Mouse (Mus musculus) embryonic facial prominence, embryonic 14.5 days (tissue): Measurements from ENCODE around the gene Nmrk1. TPM values are rescaled to one million over a fixed set of nuclear protein-coding genes. Genes with fewer than 3 reads are reported as not detected.

Source experiments
- ATAC-seq: fragments of 200-750 bp; cut with Nextera tagmentation; 2 replicates; pipeline ENCODE4 v1.8.0; 2017; ENCODE audit warnings: low read depth, moderate number of reproducible peaks, moderate TSS enrichment
- DNase-seq: peaks from one replicate; pipeline ENCODE4 v3.0.0-alpha.2; 2015; ENCODE audit warnings: low spot score
- H3K27ac ChIP-seq: fragments of 300-500 bp; sonication (generic); replicated peaks from 2 replicates; pipeline ENCODE4 v1.5.1; 2014; ENCODE audit warnings: low read depth, mild to moderate bottlenecking, low read length, moderate library complexity
- H3K27me3 ChIP-seq: fragments of 300-500 bp; sonication (generic); replicated peaks from 2 replicates; pipeline ENCODE4 v1.6.1; 2014; ENCODE audit warnings: low read length; ENCODE audit not compliant: control insufficient read depth, insufficient read depth
- H3K36me3 ChIP-seq: fragments of 300-500 bp; sonication (generic); 2 replicates; pipeline ENCODE4 v1.6.1; 2014; ENCODE audit warnings: low read length, mixed read lengths; ENCODE audit not compliant: control insufficient read depth, insufficient read depth
- H3K4me1 ChIP-seq: fragments of 300-500 bp; sonication (generic); 2 replicates; pipeline ENCODE4 v1.6.1; 2014; ENCODE audit warnings: antibody characterized with exemption, low read length; ENCODE audit not compliant: control insufficient read depth, insufficient read depth
- H3K4me2 ChIP-seq: fragments of 300-500 bp; sonication (generic); 2 replicates; pipeline ENCODE4 v1.6.1; 2014; ENCODE audit warnings: low read depth, mild to moderate bottlenecking, low read length, moderate library complexity, mixed read lengths
- H3K4me3 ChIP-seq: fragments of 300-500 bp; sonication (generic); 2 replicates; pipeline ENCODE4 v1.5.1; 2014; ENCODE audit warnings: low read depth, mild to moderate bottlenecking, low read length
- H3K9ac ChIP-seq: fragments of 300-500 bp; sonication (generic); 2 replicates; pipeline ENCODE4 v1.6.1; 2014; ENCODE audit warnings: low read depth, mild to moderate bottlenecking, low read length, moderate library complexity, mixed read lengths
- H3K9me3 ChIP-seq: fragments of 300-500 bp; sonication (generic); 2 replicates; pipeline ENCODE4 v1.6.1; 2016; ENCODE audit warnings: low read length; ENCODE audit not compliant: control insufficient read depth
- WGBS: fragments of 180-500 bp; shearing (Covaris S2); extraction: QIAGEN DNeasy Blood & Tissue Kit; methylation state at CpG from one replicate; pipeline ENCODE4 v1.1.7; 2014; 5-methylcytosine and 5-hydroxymethylcytosine counted together
- polyA plus RNA-seq: library from polyadenylated mRNA; unstranded; fragments of >200 nt; fragmentation: Nextera tagmentation; extraction: Ambion mirVana; gene quantifications from 2 replicates; pipeline ENCODE4 v1.2.1, GENCODE M21; 2014

The Nmrk1 gene
- polyA plus RNA-seq, 1 experiment from 2014 or later = 8.6 TPM

GRCm38 (mm10) chr19:18623894-18624293 lies 7.9 kb upstream of the Nmrk1 start:
- no peaks in the 10 kb centered on the region for H3K27me3 ChIP-seq
- H3K4me2 ChIP-seq = no peak overlapping the region
- DNase-seq (no peak), ATAC-seq (no peak)
- 85% methylated on average over 2 of the region's 2 CpGs for WGBS
- H3K27ac ChIP-seq = no peak overlapping the region
- H3K9me3 ChIP-seq = no peaks in the 10 kb centered on the region
- no peak overlapping the region for H3K4me3 ChIP-seq
- H3K4me1 ChIP-seq = no peaks in the 10 kb centered on the region
- no peak overlapping the region for H3K9ac ChIP-seq
- H3K36me3 ChIP-seq = no peaks in the 10 kb centered on the region

GRCm38 (mm10) chr19:18629589-18629988 lies 2.2 kb upstream of the Nmrk1 start:
- 0 out of 2 replicates have a peak overlapping the region, but pooled peaks have one; percentile 91 for H3K4me3 ChIP-seq
- H3K9ac ChIP-seq = no peak overlapping the region; the same call in 1 of the 2 replicates
- H3K4me1 ChIP-seq = peaks cover 12% of the 10 kb centered on the region; the same call in 1 of the 2 replicates
- ATAC-seq (no peak), DNase-seq (peak; percentile 47)
- peak overlapping the region; percentile 70 for H3K4me2 ChIP-seq
- no peak overlapping the region for H3K27ac ChIP-seq
- H3K36me3 ChIP-seq = no peaks in the 10 kb centered on the region
- no peaks in the 10 kb centered on the region for H3K9me3 ChIP-seq
- 59% methylated on average over 1 of the region's 1 CpGs for WGBS
- H3K27me3 ChIP-seq = no peaks in the 10 kb centered on the region

GRCm38 (mm10) chr19:18630221-18631119 lies 1.3 kb upstream of the Nmrk1 start:
- peak; percentile 74 for DNase-seq
- ATAC-seq = no peak
- Histone ChIP-seq H3K9ac (peak overlapping the region; percentile 74), H3K27ac (peak overlapping the region; percentile 77), H3K36me3 (no peaks in the 10 kb centered on the region), H3K4me3 (peak overlapping the region; percentile 91), H3K9me3 (no peaks in the 10 kb centered on the region), H3K27me3 (no peaks in the 10 kb centered on the region), H3K4me1 (peaks cover 12% of the 10 kb centered on the region; the same call in 1 of the 2 replicates), H3K4me2 (peak overlapping the region; percentile 70)
- WGBS = 7% methylated on average over 17 of the region's 17 CpGs

GRCm38 (mm10) chr19:18631161-18631643 lies 548 bp upstream of the Nmrk1 start:
- no peaks in the 10 kb centered on the region for H3K27me3 ChIP-seq
- peak overlapping the region; percentile 74 for H3K9ac ChIP-seq
- peak overlapping the region; percentile 70 for H3K4me2 ChIP-seq
- peaks cover 12% of the 10 kb centered on the region; the same call in 1 of the 2 replicates for H3K4me1 ChIP-seq
- peak overlapping the region; percentile 77 for H3K27ac ChIP-seq
- under 1% methylated on average over 36 of the region's 40 CpGs for WGBS
- H3K36me3 ChIP-seq = no peaks in the 10 kb centered on the region
- DNase-seq = peak; percentile 54
- peak; percentile 55 for ATAC-seq
- H3K9me3 ChIP-seq = no peaks in the 10 kb centered on the region
- peak overlapping the region; percentile 91 for H3K4me3 ChIP-seq

GRCm38 (mm10) chr19:18632231-18633185 lies 758 bp downstream of the Nmrk1 start:
- ATAC-seq (no peak), DNase-seq (no peak)
- Histone ChIP-seq H3K27me3 (no peaks in the 10 kb centered on the region), H3K4me2 (peak overlapping the region; percentile 70), H3K4me1 (peaks cover 12% of the 10 kb centered on the region; the same call in 1 of the 2 replicates), H3K4me3 (peak overlapping the region; percentile 91), H3K9me3 (no peaks in the 10 kb centered on the region), H3K27ac (no peak overlapping the region), H3K9ac (peak overlapping the region; percentile 74), H3K36me3 (no peaks in the 10 kb centered on the region)
- 56% methylated on average over 13 of the region's 13 CpGs for WGBS

- Histone ChIP-seq H3K27ac (no peak overlapping the region), H3K27me3 (no peaks in the 10 kb centered on the region), H3K4me3 (no peak overlapping the region), H3K4me2 (no peak overlapping the region), H3K9ac (no peak overlapping the region), H3K36me3 (0 out of 2 replicates have a peak, but pooled peaks cover 6% of the 10 kb centered on the region), H3K4me1 (peaks cover 7% of the 10 kb centered on the region), H3K9me3 (no peaks in the 10 kb centered on the region)
- 82% methylated on average over 5 of the region's 5 CpGs for WGBS
- ATAC-seq (no peak), DNase-seq (no peak)
Measured at GRCm38 (mm10) chr19:18637954-18638353, 6.2 kb downstream of the Nmrk1 start.

- H3K4me1 ChIP-seq = peaks cover 7% of the 10 kb centered on the region
- no peak for DNase-seq
- no peak overlapping the region for H3K4me3 ChIP-seq
- no peak overlapping the region for H3K4me2 ChIP-seq
- ATAC-seq = no peak
- H3K9me3 ChIP-seq = no peaks in the 10 kb centered on the region
- no peak overlapping the region for H3K27ac ChIP-seq
- WGBS = 48% methylated on average over 5 of the region's 5 CpGs
- H3K27me3 ChIP-seq = no peaks in the 10 kb centered on the region
- H3K9ac ChIP-seq = no peak overlapping the region
- H3K36me3 ChIP-seq = 0 out of 2 replicates have a peak, but pooled peaks cover 6% of the 10 kb centered on the region
Measured at GRCm38 (mm10) chr19:18638949-18639348, 7.2 kb downstream of the Nmrk1 start.

GRCm38 (mm10) chr19:18639552-18639951 lies 7.8 kb downstream of the Nmrk1 start:
- ATAC-seq (no peak), DNase-seq (no peak)

More at GRCm38 (mm10) chr19:18639552-18639951, 7.8 kb downstream of the Nmrk1 start:
- Histone ChIP-seq H3K27me3 (no peaks in the 10 kb centered on the region), H3K27ac (no peak overlapping the region), H3K4me3 (no peak overlapping the region), H3K4me2 (no peak overlapping the region), H3K9ac (no peak overlapping the region), H3K36me3 (0 out of 2 replicates have a peak, but pooled peaks cover 6% of the 10 kb centered on the region), H3K4me1 (peaks cover 7% of the 10 kb centered on the region), H3K9me3 (no peaks in the 10 kb centered on the region)
- 37% methylated on average over 2 of the region's 2 CpGs for WGBS
